Mouse (Mus musculus) embryonic fibroblast, embryonic 13.5 days (primary cell): ENCODE data around the gene 4933402J07Rik.

Source experiments
- CTCF ChIP-seq: IDR thresholded peaks from 2 replicates; pipeline ENCODE4 v1.5.1; 2011; ENCODE audit warnings: mild to moderate bottlenecking, control low read depth, low read length, moderate library complexity, borderline replicate concordance; ENCODE audit not compliant: insufficient read depth
- POLR2A ChIP-seq: IDR thresholded peaks from 2 replicates; pipeline ENCODE4 v1.6.1; 2011; ENCODE audit warnings: low read depth, mild to moderate bottlenecking, control low read depth, low read length, moderate library complexity

DNA sequence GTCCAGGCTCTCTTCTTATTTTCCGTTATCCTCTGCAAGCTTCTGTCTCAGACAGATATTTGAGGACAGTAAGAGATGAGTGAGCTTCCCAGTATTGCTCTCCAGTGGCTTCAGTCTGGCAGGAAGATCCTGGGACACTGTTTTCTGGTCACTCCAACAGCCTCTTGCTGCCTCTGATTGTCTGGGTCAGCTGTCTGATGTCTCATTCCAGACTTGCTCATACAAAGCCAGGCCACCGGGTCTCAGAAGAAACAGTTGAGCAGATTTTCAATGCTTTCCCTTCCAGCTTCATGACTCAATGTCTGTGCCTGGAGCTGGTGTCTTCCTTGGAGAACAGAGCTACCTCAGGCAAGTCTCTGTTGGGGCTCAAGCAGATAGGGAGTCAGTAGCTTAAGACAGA, 39.1 kb downstream of the 4933402J07Rik start:
- no peak for TF ChIP-seq POLR2A
- TF ChIP-seq CTCF, result no peak
